Mouse (Mus musculus) heart, adult 2 months (tissue): Measurements from ENCODE around the gene D130043K22Rik.

ENCODE experiments used
- CTCF ChIP-seq: fragments of 200-600 bp; IDR thresholded peaks from 2 replicates; pipeline ENCODE4 v1.8.1; 2022; ENCODE audit warnings: antibody characterized with exemption, mild to moderate bottlenecking, moderate library complexity
- EP300 ChIP-seq: fragments of 200-500 bp; IDR thresholded peaks from 2 replicates; pipeline ENCODE4 v1.6.1; 2011; ENCODE audit warnings: low read depth, low read length, control low read depth; ENCODE audit not compliant: insufficient read depth
- POLR2A ChIP-seq: fragments of 200-500 bp; IDR thresholded peaks from 2 replicates; pipeline ENCODE4 v1.6.1; 2011; ENCODE audit warnings: mild to moderate bottlenecking, low read depth, low read length, control low read depth; ENCODE audit not compliant: insufficient read depth

DNA sequence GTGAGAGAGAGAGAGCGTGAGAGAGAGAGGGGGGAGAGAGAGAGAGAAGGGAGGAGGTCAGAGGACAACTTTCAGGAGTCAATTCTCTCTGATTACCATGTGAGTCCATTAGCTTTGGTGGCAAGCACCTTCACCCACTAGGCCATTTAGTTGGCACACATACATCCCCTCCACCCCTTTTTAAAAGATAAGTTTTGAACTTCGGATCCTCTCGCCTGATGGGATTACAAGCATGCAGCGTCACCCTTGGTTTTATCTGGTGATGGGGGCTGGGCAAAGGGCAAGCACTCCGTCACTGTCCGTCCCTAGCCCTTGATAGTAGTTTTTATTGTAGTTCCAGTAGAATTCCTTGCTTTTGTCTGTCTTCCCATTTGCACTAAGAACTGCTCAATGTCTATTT is 35.3 kb downstream of the D130043K22Rik start:
- TF ChIP-seq CTCF: no peak
- TF ChIP-seq POLR2A: no peak
- no peak for TF ChIP-seq EP300
